Mouse (Mus musculus): ENCODE results near the gene Agap1. TPM values are rescaled to one million over a fixed set of nuclear protein-coding genes. Genes with fewer than 3 reads are reported as not detected.

Gene Agap1
- total RNA-seq, 2 experiments from 2014 or later = 224 to 253 TPM

DNA sequence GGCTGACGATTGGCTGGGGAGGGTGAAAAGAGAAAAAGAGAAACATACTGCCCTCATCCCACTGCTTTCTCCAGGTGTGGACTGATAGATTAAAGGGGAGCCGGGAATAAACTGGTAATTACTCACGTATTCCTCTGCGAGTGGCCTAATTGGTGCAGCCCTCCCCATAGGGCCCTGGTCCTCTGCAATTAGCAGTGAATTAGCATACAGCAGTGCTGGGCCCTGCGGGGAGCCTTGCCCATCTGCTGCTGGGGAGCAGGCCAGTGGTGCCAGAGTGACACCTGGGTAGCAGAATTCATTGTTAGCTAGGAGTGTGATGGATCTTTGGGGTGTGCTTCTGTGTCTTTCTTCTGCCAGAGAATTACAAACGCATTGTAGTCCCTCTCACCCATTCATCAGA is 87.9 kb downstream of the Agap1 start:
- DNase-seq (ENCODE audit: low spot score in 2 of 2) = no peak

DNA sequence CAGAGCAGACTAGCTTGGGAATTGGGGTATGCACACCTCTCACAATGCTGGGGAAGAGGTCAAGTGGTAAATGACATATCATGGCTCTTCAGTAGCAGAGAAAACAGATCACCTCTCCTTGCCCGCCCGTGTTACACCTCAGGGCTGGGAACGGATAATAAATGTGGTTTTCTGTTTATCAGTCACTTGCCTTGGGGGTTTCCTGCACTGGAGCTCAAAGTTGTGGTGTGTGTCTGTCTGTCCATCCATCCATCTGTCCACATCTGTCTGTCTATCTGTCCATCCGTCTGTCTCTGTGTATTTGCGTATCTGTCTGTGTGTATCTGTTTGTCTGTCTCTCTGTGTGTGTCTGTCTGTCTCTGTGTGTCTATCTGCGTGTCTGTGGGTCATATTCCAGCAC is 88.7 kb downstream of the Agap1 start:
- DNase-seq (ENCODE audit: low spot score in 2 of 2) = no peak

DNA sequence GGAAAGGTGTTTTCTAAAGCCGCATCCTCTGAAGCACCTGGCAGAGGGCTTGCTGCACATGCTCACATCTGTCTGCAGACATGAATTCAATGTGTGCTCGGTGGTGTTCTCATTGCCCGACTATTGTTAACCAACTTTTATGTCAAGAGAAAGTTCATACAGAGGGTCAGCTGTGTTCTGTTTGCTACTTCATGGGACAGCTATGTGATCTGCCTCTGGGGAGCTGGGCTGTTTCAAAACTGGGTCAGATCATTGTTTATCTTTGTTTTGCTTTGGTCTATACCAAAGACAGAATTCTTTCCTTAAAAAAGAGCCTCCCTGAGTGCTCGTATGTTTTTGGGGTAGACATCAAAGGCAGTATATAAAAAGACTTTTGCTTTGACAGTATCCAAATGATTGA is 89.5 kb downstream of the Agap1 start:
- DNase-seq (ENCODE audit: low spot score in 2 of 2) = no peak

DNA sequence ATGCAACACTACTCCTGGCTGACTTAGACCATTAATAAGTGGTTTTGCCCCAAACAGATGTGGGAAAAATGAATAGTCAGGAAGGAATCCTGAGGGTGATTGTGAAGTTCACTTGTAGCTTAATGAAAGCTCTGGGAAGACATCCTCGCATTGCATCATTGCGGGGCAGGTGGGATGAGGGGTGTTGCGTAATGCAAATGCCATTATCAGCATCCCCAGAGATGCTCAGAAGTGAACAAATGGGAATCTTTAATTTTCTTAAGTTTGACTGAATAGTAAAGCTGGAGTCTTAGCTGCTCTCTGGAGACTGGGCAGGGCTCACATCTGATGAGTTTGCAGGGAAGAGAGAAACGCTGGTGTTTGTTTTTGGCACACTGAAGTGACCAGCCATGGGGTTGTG is 90.5 kb downstream of the Agap1 start:
- DNase-seq (ENCODE audit: low spot score in 2 of 2) = no peak

DNA sequence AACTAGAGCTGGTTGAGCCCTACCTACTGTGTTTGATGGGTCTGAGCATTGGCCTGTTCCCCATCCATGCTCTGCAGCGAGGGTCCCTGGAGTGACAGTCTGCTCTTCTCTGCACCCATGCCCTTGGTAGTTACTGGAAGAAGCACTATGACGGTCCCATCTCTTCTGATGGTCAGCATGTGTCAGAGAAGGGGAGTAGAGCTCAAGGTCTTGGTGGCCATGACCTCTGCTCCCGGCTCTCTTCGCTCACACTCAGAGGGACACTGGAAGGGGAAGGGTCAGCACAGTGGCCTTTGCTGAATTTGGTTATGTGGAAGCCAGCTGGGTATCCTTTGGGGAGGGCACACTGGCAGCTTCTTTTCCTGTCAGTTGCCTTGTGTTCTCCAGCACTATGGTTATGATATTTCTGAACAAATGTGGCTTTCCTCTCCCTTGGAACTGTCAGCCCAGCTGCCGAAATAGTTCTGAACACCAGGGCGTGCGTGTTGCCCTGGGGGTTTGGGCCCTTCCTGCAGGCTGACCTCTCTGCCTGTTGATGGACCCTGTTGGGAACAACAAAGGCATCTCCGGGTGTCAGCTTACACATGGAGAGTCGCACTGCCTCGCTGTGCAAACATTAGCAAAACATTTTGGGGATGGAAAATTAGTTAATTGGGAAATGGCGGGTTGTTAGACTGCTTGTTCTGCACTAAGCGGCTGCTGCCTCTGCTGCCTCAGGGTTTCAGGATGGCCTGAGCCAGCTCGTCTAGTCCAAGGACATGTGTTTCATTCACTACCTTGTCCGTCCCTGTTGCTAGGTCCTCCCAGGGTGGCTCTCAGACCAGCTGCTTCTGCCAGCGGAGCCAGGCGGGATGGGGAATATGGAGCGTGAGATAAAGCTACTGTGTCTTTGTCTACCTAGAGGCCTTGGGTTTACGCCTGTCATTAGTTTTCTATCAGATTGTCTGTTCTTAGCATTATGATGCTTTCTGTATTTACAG is 93.2 kb downstream of the Agap1 start:
- DNase-seq (ENCODE audit: low spot score in 2 of 2) = no peak

DNA sequence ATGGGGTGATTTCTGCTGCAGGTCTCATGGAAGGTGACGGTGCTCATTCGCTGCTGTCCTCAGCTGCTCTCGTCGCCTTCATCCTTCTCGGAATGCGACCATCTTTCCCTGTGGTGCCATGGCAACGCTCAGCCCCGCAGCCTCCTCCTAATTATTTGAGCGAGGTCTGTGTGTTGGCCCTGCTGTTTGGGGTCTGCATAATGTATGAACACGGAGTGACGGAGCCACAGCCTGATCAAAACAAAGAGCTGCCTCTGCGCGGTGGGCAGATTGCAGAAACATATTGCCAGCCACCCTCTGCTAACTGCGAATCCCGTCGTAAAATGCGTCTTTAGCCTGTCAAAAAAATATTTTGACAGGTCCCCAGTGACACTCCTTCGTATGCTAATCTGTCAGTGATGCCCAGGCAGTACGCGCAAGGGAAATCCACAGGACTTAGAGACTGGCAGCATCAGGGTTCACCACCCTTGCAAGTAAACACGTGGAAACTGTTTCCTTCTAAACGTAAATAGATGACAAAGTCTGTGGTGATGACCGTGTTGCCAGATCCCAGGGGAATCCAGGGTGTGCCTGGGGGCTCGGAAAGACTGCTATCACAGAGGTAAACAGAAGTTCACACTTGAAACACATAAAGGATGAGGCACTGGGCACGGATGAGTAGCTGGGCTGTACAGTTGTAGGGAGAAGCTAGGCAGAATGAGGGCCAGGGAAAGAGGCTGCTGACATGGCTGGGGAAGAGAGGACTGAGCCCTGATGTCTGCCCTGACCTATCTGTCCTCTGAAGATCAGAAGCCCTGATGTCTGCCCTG is 95.7 kb downstream of the Agap1 start:
- no peak for DNase-seq (ENCODE audit: low spot score in 2 of 2)

DNA sequence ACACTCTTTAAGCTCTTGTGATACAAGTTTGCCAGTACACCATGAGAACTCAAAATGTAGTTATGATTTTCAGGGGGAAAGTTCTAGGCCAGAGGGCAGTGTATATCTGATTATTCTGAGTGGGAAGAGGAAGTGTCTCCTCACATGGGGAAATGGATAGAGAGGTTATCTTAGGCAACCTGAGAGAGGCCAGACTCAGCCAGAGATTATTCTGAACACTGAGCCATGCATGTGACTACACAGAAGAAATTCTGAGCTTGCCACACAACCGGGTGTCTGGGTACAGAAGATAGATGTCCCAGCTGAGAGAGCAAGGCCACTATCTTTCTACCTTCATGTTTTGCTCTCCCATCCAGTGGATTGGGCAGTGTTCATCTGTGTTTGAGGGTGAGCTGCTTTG is 97.9 kb downstream of the Agap1 start:
- no peak for DNase-seq (ENCODE audit: low spot score in 2 of 2)

DNA sequence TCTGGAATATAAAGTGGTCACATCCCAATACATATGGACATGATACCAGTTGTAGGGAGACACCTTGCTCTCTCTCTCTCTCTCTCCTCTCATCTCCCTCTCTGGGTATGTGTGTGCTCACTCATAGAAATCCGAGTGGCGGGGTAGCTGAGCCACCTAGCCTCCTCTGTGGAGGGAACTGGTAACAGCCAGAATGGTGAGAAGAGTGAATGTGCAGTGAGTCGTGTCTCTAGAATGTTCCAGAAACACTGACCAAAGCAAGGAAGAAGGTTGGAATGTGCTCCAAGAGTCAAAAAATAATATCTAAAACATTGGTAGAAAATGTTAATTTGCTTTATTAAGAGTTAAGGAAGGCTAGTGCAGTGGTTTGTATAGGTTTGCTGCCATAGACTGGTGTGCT is 99.2 kb downstream of the Agap1 start:
- no peak for DNase-seq (ENCODE audit: low spot score in 2 of 2)

DNA sequence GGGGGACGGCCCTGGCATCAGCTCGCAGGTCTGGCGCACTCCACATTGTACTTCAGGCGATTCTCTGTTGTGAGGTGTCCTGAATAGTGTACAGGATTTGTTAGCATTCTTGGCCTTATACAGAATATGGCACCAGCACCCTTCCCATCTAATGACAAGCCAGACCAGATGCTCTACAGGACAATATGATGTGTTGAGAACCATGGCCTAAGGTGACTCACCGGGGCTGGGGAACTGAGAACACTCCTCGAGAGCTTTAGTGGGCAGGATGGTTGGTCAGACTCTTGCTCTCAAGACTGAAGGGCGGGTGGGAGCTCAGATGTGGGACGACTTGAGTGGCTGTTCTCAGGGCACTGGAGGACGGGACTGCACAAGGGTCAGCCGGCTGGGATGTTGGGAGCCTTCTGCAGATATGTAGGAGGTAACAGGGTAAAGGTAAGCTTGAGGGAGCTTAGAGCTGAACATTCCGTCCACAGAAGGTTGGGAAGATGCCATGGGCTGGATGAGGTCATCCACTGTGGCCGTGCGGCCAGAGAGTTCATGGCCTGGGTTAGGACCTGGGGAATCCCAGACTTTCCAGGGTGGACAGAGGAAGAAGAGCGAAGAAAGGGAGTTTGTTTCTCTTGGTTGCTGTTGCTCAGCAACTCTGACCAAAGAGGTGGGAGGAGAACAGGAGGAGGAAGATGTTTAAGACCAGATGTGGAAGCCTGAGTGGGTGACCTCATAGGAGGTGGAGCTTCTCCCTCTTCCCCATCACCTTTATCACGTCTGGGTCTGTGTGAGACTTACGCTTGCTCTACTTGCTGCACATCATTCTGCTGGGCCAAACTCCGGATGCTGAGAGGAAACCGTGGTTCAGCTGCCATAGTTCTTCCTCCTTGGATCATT is 100.6 kb downstream of the Agap1 start:
- DNase-seq (ENCODE audit: low spot score in 2 of 2) = no peak

DNA sequence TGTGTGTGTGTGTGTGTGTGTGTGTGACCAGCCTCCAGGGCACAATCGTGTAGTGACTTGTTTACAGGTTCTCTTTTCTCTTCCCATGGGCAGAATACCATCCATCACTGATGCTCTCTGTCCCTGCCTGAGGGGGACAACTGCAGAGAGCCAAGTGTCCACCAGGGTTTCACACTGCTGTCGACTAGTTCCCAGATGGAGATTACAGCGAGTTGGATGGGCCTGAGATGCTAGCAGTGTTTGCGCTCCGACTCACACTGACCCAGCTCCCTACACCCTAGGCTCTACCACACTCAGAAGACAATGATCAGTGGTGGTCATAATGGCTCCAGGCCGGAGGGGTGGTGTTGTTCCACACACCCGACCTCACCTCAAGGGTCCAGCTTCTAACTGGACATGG is 101.4 kb downstream of the Agap1 start:
- no peak for DNase-seq (ENCODE audit: low spot score in 2 of 2)

DNA sequence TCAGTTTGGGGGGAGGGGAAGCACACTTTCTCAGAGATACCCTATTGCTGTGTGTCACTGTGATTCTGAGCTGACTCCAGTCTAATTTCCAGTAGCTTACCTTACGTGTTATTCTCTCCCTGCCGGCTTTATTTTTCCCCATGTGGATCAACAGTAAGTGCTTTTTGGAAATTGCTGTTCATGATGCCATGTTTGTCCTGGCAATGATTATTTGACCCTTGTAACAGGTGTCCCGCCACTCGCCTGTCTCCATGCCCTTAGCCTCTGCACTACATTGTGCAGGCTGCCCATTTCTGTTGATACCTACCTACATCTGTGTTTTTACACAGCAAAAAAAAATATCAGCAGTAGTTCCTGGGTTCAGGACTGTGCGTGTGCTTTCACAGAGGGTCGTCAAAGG is 102.8 kb downstream of the Agap1 start:
- no peak for DNase-seq (ENCODE audit: low spot score in 2 of 2)

DNA sequence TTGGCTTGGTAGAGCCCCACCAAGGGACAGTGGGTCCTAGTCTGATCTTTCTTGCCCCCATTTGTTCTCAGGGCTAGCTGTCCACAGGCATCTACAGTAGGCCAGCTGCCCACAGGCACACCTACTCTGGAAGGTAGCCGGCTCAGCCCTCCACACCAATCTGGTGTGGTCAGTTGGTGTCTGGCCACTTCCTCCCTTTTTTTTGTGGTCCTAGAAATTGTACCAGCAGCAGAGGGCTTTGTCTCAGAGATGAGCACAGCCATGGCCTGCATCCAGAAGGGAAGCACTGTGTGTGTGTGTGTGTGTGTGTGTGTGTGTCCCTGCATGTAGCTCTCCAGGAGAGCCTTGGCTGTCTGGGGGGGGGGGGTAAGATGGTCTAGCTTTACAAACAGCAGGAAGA is 103.5 kb downstream of the Agap1 start:
- no peak for DNase-seq (ENCODE audit: low spot score in 2 of 2)

DNA sequence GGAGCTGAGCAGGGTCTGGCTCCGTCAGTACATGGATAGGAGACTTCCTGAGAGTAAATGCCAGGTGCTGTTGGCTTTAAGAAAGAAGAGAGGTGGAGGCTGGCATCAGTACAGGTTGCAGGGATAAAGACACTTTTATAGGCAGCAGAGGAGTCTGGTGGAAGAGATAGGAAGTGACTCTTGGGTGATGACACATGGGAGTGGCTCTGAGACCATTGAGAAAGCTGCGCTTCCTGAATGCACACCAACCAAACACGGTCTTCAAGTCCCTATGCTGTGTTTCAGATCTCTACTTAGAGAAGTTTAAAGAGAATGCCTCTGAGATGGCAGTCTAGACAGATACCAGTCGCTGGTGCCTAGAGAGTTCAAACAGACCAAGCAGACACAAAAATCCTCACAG is 108.8 kb downstream of the Agap1 start:
- DNase-seq (ENCODE audit: low spot score in 2 of 2) = no peak

DNA sequence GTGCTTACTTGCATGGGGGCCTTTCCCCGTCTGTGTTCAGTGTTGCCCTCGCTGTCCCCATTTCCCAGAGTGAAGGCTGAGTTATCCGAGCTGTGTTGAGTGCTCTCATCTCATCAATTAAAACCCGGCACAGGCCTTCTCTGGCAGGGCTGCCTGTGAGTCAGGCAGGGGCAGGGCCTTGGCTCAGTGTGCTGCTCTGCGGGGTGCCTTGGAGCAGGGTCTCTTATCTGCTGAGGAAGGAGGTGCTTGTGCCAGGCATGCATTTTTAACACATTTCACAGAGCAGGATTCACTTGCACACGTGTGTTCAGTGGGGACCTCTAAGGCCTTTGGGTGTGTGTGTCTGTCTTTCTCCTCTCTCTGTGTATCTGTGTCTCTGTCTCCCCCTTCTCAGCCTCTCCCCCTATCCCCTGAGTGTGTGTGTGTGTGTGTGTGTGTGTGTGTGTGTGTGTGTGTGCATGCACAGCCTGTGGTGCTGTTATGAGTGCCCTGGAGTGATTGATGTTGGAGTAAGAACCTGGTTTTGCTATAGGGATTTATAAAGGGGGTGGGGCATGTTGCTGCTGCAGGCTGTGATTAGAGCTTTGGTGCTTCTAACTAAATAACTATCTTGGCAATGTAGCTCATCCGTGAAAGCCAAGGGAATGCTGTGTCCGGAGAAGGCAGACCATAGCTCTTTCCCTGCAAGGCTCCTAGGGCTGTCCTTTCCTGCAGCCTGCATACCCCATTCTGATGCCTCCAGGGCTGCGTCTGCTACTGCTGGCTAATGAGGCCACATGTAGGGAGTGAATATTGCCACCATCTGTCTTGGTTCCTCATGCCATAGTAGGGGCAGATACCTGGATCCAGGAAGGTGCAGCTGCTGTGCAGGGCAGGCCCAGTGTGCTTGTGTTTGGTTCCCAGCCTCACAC is 112.2 kb downstream of the Agap1 start:
- no peak for DNase-seq (ENCODE audit: low spot score in 2 of 2)

DNA sequence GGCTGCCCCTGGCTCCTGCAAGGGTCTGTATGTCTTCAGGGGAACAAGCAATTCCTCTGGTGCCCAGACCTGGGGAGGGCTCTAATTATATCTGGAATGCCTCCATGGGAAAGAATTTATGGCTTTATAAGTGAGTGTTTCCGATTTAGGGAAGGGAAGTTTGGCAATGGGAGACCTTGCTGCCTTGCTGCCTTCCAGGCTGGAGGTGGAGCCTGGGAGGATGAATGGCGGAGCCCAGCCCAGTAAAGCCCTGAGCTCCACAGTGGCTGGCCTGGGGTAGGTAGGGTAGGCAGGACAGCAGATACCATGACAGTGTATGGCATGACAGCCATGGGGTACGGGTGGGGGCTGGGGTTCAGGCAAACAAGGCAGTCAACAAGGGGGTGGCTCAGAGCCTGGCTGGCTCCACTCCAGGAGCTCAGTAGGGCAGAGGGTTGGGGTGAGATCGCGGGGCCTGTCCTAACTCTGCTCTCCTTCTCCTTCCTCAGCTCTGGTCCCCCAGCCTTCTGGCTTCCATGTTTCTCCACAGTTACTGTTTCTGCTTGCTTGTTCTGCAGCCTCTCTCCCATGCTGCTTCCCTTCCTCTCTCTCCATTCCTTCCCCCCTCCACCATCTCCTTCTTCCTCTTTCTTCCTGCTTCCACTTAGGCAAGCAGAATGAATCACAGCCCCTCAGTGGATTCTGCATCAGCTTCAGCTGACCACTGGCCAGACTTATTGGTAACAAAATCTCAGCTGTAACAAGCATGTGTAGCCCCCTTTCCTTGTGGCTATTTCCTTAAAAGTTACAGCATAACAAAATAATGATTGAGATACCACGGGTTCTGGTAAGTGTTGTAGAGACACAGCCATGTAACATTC is 114.2 kb downstream of the Agap1 start:
- DNase-seq (ENCODE audit: low spot score in 2 of 2) = no peak

DNA sequence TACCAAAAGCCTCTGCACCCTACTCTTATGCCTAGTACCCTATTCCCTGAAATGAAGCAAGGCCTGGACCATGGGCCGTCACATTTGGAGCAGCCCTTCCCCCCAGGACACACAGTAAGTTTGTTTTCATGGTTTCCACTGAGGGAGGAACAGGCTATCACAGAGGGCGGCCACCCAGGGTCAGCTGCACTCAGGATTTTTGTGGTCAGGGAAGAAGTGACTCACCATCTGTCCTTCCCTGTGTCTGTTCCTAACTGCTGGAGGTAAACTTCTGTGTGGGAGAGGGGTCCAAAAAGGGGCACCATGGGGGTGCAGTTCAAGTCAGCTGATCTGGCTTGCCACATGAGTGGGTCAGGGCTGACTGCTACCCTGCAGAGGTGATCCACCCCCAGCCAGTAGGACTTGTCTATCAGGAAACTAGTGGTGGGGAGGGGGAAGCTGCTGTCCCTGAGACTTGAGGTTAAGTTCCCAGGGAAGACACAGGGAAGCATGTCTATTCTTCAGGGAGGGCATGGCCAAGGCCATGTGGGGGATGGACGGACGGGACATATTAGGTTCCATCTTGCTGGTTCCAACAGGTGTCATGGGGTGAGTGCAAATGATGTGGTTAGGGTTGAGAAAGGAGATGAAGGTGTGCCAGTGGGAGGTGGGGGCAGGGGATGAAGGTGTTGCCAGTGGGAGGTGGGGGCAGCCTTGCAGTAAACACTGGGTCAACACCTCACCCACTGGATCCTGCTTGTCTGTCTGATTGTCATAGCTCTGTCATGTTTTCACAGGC is 116.1 kb downstream of the Agap1 start:
- no peak for DNase-seq (ENCODE audit: low spot score in 2 of 2)

DNA sequence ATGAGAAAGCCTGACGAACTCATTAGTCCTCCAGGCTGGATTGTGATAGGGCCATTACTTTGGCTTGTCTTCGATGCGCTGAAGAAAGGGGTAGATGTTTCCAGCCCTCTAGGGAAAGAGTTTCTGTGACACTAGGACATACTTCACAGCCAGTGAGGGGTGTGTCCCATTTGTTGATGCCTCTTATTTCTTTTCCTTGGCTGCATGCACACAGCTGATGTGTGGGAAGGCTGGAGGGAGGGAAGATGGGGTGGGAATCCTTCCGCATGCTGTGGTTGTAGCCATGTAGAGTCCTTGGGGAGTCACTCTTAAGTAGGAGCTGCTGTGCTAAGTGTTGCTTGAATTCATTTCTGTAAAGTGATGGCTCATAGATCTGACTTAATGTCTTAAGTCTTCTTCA is 118.9 kb downstream of the Agap1 start:
- DNase-seq (ENCODE audit: low spot score in 2 of 2) = no peak

All from left cerebral cortex, adult 18-20 months (tissue).